Mouse (Mus musculus) small intestine, adult 2 months (tissue): ENCODE measurements around the gene Helb. TPM values are rescaled to one million over a fixed set of nuclear protein-coding genes. Genes with fewer than 3 reads are reported as not detected.

Source experiments
- H3K27ac ChIP-seq: fragments of 200-500 bp; 2 replicates; pipeline ENCODE4 v1.5.1; 2012; ENCODE audit warnings: low read depth, low read length, control low read depth, inconsistent platforms; ENCODE audit not compliant: insufficient read depth
- H3K27me3 ChIP-seq: fragments of 200-500 bp; 2 replicates; pipeline ENCODE4 v1.6.1; 2012; ENCODE audit warnings: mild to moderate bottlenecking, moderate library complexity, low read length, inconsistent platforms; ENCODE audit not compliant: control insufficient read depth, insufficient read depth
- H3K36me3 ChIP-seq: fragments of 200-500 bp; 2 replicates; pipeline ENCODE4 v1.6.1; 2012; ENCODE audit warnings: mild to moderate bottlenecking, low read length, control low read depth, inconsistent platforms; ENCODE audit not compliant: control insufficient read depth, insufficient read depth
- H3K4me1 ChIP-seq: fragments of 200-500 bp; 2 replicates; pipeline ENCODE4 v1.6.1; 2012; ENCODE audit warnings: low read length, inconsistent platforms, mixed read lengths; ENCODE audit not compliant: control insufficient read depth, insufficient read depth, insufficient read length
- H3K4me3 ChIP-seq: fragments of 200-500 bp; 2 replicates; pipeline ENCODE4 v1.5.1; 2012; ENCODE audit warnings: low read depth, mild to moderate bottlenecking, control low read depth, inconsistent platforms, low read length, moderate library complexity
- CTCF ChIP-seq: fragments of 200-500 bp; IDR thresholded peaks from 2 replicates; pipeline ENCODE4 v1.5.1; 2012; ENCODE audit warnings: low read depth, mild to moderate bottlenecking, control low read depth, inconsistent platforms, low read length, moderate library complexity, mixed read lengths; ENCODE audit not compliant: insufficient replicate concordance, insufficient read length; ENCODE audit errors: extremely low read depth
- POLR2A ChIP-seq: fragments of 200-500 bp; IDR thresholded peaks from 2 replicates; pipeline ENCODE4 v1.6.1; 2012; ENCODE audit warnings: low read depth, mild to moderate bottlenecking, control low read depth, inconsistent platforms, low read length, moderate library complexity
- WGBS: fragments of 180-500 bp; shearing (Covaris S2); methylation state at CpG from one replicate; pipeline ENCODE4 v1.1.7; 2018; 5-methylcytosine and 5-hydroxymethylcytosine counted together
- polyA plus RNA-seq: library from polyadenylated mRNA; depleted of rRNA; stranded (reverse); fragments of >200 nt; gene quantifications from 2 replicates; pipeline ENCODE4 v1.2.3, GENCODE M21; 2012

Helb gene
- polyA plus RNA-seq, 1 experiment = 4.4 TPM

DNA sequence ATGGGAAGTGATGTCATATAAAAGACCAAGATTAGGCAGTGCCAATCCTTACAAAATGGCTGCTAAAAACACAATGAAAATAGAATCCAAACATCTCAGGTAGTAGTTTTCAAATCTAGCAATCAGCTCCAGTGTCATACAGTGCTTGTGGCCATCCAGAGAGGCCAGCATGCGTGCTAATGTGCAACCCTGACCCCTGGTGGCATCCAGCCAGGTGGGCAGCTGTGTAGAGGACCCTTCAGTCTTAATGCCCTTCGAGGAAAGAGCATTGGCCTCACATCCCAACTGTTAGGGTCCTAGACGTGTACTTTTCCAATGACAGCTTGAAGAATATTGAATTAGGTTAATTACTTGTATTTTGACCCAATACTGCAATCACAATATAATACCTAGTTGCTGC, 34.9 kb downstream of the Helb start:
- Histone ChIP-seq H3K4me1 (no peaks in the 10 kb centered on the region), H3K27me3 (no peaks in the 10 kb centered on the region), H3K4me3 (no peak overlapping the region), H3K27ac (no peak overlapping the region), H3K36me3 (no peaks in the 10 kb centered on the region)
- TF ChIP-seq POLR2A = no peak
- TF ChIP-seq CTCF = no peak
- 85% methylated on average over 3 of the region's 3 CpGs for WGBS

DNA sequence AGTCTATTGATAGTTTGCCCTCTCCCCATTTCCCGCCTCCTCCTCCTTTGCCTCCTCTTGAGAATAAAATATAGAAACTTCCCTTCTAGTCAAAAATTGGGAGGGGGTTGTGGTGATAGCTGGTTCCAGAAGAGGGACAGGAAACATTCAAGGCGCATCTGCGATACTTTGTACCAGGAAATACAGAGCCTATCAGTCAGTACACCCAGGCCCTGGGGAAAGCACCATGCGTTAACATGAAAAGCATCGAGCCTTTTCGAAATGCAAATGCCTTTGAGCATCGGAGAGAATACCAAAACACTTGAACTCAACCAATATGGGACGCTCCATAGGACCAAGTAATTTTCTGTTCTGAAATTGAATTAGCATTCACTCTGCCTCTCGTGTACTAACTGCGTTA, 46.5 kb downstream of the Helb start:
- Histone ChIP-seq H3K36me3 (no peaks in the 10 kb centered on the region), H3K27me3 (no peaks in the 10 kb centered on the region), H3K4me1 (no peaks in the 10 kb centered on the region), H3K27ac (no peak overlapping the region), H3K4me3 (no peak overlapping the region)
- TF ChIP-seq CTCF = no peak
- TF ChIP-seq POLR2A = no peak
- 90% methylated on average over 10 of the region's 10 CpGs for WGBS

DNA sequence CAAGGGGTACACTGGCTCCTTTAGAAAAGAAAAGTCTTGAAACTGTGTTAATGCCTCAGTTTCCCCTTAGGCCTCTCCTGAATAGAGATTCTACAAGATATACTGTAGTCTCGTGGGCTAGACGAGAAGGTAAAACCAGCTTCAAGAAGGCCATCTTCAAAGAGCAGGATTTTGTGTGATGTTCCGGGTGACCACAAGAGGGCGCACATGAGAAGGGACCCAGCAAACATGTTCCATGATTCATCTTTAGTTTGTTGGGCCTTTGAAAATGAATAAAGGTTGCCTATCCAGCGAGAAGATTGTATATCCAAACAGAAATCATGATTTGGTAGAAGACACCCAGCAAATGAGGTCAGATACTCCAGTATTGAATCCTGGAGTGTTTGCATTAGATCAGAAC, 48.4 kb downstream of the Helb start:
- TF ChIP-seq POLR2A = no peak
- peak; percentile 41; the same call in 1 of the 2 replicates for TF ChIP-seq CTCF
- Histone ChIP-seq H3K36me3 (no peaks in the 10 kb centered on the region), H3K4me3 (no peak overlapping the region), H3K27me3 (no peaks in the 10 kb centered on the region), H3K27ac (no peak overlapping the region), H3K4me1 (no peaks in the 10 kb centered on the region)
- WGBS = 18% methylated on average over 5 of the region's 5 CpGs

DNA sequence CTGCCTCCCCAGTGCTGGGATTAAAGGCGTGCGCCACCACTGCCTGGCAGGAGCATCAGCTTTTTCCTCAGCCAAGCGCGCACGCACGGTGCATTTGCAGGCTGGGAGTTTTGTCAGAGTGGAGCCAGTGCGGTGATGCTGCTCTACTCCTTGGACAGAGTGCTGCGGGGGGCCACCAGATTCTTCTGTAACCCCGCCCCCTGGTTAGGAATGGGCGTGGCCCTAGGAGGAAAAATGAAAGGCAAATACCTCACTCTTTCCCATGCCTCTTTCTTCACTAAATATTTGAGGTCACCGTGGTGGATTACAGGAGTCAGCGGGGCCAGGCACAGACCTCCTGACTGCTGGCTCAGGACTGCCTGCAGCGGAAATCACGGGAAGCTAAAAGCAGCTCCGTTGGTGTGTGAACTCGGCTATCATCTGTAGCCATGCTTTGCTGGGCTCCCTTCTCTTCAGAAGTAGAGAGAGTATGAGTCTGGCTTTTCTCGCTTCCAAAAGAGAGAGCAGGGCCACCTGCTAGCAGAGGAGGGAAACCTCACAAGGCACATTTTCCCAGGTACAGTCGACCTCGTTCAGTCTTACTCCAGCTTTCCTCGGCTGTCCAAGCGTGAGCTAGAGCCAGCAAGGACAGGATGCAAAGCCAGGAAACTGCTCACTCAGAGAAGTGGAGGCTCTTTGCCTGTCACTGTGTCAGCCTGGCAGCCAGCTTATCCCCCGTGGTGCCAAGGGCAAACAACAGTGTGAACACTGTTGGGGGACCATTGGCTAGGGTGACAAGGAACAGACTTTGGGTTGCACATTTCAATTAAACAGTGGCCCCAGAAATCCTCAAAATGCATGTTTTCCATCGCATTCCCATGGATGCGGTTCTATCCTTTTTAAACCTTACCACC, 51.3 kb downstream of the Helb start:
- WGBS = 74% methylated on average over 24 of the region's 24 CpGs
- no peaks in the 10 kb centered on the region for H3K27me3 ChIP-seq
- H3K4me3 ChIP-seq = no peak overlapping the region
- TF ChIP-seq POLR2A (no peak), CTCF (no peak)
- no peaks in the 10 kb centered on the region for H3K36me3 ChIP-seq
- no peak overlapping the region for H3K27ac ChIP-seq
- no peaks in the 10 kb centered on the region for H3K4me1 ChIP-seq

DNA sequence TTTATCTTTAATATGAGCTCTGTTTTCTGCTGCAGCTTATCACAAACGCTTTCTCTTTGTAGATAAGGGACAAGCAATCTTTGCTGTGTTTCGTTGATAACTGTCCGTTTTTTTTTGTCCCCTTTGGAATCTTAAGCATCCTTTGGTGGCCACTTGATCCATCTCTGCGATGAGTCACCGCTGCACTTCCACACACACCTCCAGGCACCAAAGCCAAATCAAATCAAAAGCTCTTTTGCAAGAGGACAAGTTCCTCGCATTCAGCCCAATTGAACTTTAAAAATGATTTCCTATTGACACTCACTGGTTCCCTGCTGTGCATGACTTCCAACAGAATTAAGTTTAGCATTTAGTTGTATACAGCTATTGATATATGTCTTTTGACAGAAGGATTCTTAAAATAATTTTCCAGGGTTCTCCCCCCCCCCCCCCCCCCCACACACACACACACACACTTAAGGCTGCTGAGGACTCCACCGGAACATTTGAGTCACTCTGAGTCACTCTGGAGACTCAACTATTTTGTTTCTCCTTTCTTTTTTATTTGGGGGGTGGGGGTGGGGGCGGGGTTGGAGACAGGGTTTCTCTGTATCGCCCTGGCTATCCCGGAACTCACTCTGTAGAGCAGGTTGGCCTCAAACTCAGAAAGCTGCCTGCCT, 52.1 kb downstream of the Helb start:
- H3K36me3 ChIP-seq = no peaks in the 10 kb centered on the region
- no peaks in the 10 kb centered on the region for H3K27me3 ChIP-seq
- TF ChIP-seq POLR2A = no peak
- no peak for TF ChIP-seq CTCF
- WGBS = 52% methylated on average over 10 of the region's 10 CpGs
- H3K4me3 ChIP-seq = no peak overlapping the region
- no peak overlapping the region for H3K27ac ChIP-seq
- no peaks in the 10 kb centered on the region for H3K4me1 ChIP-seq

DNA sequence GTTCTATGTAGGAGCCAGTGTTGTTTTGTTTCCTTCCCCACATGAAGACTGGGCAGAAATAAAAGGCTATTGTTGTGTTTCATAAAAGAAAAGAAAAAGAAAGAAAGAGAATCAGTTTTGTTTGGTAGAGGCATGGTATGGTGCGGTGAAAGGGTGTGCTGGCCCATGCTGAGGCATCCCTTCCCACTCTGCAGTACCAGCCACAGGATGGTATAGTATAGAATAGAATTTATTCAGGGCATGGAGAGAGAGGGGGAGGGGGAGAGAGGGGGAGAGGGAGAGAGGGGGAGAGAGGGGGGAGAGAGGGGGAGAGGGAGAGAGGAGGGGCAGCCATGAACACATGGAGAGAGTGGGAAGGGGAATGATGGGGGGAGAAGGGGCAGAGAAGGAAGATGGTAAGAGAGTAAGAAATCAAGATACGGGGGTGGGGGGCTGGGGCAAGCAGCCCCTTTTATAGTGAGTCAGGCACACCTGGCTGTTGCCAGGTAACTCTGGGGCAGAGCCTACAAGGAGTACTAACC, 68.0 kb downstream of the Helb start:
- Histone ChIP-seq H3K27ac (no peak overlapping the region), H3K36me3 (no peaks in the 10 kb centered on the region), H3K4me3 (no peak overlapping the region), H3K27me3 (no peaks in the 10 kb centered on the region), H3K4me1 (no peaks in the 10 kb centered on the region)
- 91% methylated on average over 2 of the region's 2 CpGs for WGBS
- TF ChIP-seq CTCF (no peak), POLR2A (no peak)

DNA sequence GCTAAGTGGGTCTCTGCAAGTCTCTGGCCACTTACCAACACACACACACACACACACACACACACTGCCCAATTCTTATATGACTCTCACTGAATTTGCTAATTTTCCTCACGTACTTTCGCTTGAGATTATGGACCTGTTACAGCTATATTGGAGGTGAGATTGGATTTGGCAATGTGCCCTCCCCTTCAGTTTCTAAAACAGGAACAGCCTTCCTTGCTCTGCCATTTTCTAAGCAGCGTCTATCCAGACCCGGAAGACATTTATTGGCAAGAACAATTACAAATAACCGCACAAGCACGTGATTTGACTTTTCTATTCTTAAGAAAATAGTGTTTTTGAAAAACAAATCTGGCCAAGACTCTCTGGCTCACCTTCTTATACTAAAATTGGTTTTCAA, 68.5 kb downstream of the Helb start:
- 88% methylated on average over 6 of the region's 6 CpGs for WGBS
- H3K4me3 ChIP-seq = no peak overlapping the region
- TF ChIP-seq POLR2A (no peak), CTCF (no peak)
- no peaks in the 10 kb centered on the region for H3K4me1 ChIP-seq
- no peak overlapping the region for H3K27ac ChIP-seq
- no peaks in the 10 kb centered on the region for H3K36me3 ChIP-seq
- H3K27me3 ChIP-seq = no peaks in the 10 kb centered on the region

DNA sequence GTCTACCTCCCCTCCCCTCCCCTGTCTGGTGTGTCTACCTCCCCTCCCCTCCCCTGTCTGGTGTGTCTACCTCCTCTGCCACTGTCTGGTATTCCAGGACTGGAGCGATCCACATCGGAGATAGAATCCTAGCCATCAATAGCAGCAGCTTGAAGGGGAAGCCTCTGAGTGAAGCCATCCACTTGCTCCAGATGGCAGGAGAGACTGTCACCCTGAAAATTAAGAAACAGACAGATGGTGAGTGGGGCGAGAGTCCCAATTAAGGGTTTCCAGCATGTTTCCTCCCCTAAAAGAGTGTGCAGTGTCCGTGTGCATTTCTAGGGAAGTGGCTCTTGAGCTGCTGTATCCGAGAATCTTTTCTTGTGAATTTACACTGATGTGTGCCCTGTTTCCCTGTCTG, 74.6 kb downstream of the Helb start:
- no peak for TF ChIP-seq CTCF
- no peak for TF ChIP-seq POLR2A
- 91% methylated on average over 5 of the region's 5 CpGs for WGBS
- Histone ChIP-seq H3K27ac (no peak overlapping the region), H3K4me1 (no peaks in the 10 kb centered on the region), H3K36me3 (no peaks in the 10 kb centered on the region), H3K4me3 (no peak overlapping the region), H3K27me3 (no peaks in the 10 kb centered on the region)
